Mouse (Mus musculus) cortical plate, adult 2 months (tissue): ENCODE measurements around the gene Prtn3.
A peak's percentile ranks its signal among the peaks of the same experiment; 100 is the strongest.

ENCODE experiments used
- CTCF ChIP-seq: fragments of 200-500 bp; IDR thresholded peaks from 2 replicates; pipeline ENCODE4 v1.5.1; 2011; ENCODE audit warnings: mild to moderate bottlenecking, control low read depth, low read length; ENCODE audit not compliant: insufficient read depth; ENCODE audit errors: extremely low read depth
- POLR2A ChIP-seq: fragments of 200-500 bp; IDR thresholded peaks from 2 replicates; pipeline ENCODE4 v1.6.1; 2011; ENCODE audit warnings: mild to moderate bottlenecking, low read length, control low read depth; ENCODE audit not compliant: insufficient read depth; ENCODE audit errors: extremely low read depth

- peak; percentile 93 for TF ChIP-seq CTCF
- no peak for TF ChIP-seq POLR2A
These were observed 50.9 kb downstream of the Prtn3 start for GRCm38 (mm10) chr10:79924998-79925784.
